Mouse (Mus musculus) myocyte (in vitro differentiated cells): Measurements from ENCODE around the gene Msh4. TPM values are rescaled to one million over a fixed set of nuclear protein-coding genes. Genes with fewer than 3 reads are reported as not detected.

Experiments
- H3K27me3 ChIP-seq: one replicate; pipeline ENCODE4 v1.6.1; 2011; ENCODE audit not compliant: control insufficient read depth, insufficient read depth, insufficient read length
- H3K36me3 ChIP-seq: one replicate; pipeline ENCODE4 v1.6.1; 2011; ENCODE audit not compliant: control insufficient read depth, insufficient read depth
- H3K4me2 ChIP-seq: one replicate; pipeline ENCODE4 v1.6.1; 2011; ENCODE audit warnings: low read depth, control low read depth
- H3K4me3 ChIP-seq: one replicate; pipeline ENCODE4 v1.5.1; 2011; ENCODE audit warnings: mild to moderate bottlenecking, control low read depth, moderate library complexity
- H3K79me2 ChIP-seq: one replicate; pipeline ENCODE4 v1.6.1; 2011; ENCODE audit not compliant: control insufficient read depth, insufficient read depth
- H3ac ChIP-seq: one replicate; pipeline ENCODE4 v1.6.1; 2011; ENCODE audit not compliant: control insufficient read depth, insufficient read length
- CEBPB ChIP-seq: IDR thresholded peaks from 2 replicates; pipeline ENCODE4 v1.6.1; 2011; ENCODE audit warnings: mild to moderate bottlenecking, moderate library complexity; ENCODE audit not compliant: poor library complexity, insufficient read depth, severe bottlenecking
- E2F4 ChIP-seq: IDR thresholded peaks from one replicate; pipeline ENCODE4 v1.6.1; 2011; ENCODE audit warnings: mild to moderate bottlenecking, control low read depth, moderate library complexity; ENCODE audit not compliant: insufficient read depth
- MAX ChIP-seq: IDR thresholded peaks from one replicate; pipeline ENCODE4 v1.6.1; 2011; ENCODE audit warnings: low read depth, mild to moderate bottlenecking, control low read depth
- MYOD1 ChIP-seq, 3 experiments: IDR thresholded peaks; one replicate each; pipeline ENCODE4 v1.6.1; 2011; ENCODE audit warnings: control low read depth in 2 of 3, low read depth in 2 of 3, mild to moderate bottlenecking in 2 of 3, moderate library complexity in 1 of 3; ENCODE audit not compliant: insufficient read length in 2 of 3, control insufficient read depth in 1 of 3
- MYOG ChIP-seq, 3 experiments: IDR thresholded peaks; one replicate each; pipeline ENCODE4 v1.6.1; 2011; ENCODE audit warnings: control low read depth in 2 of 3, low read depth in 2 of 3, mild to moderate bottlenecking in 2 of 3; ENCODE audit not compliant: insufficient read length in 2 of 3, control insufficient read depth in 1 of 3, insufficient read depth in 1 of 3
- POLR2A ChIP-seq: IDR thresholded peaks from one replicate; pipeline ENCODE4 v1.6.1; 2011; ENCODE audit warnings: low read depth, mild to moderate bottlenecking, control low read depth, moderate library complexity; ENCODE audit not compliant: insufficient read length
- POLR2AphosphoS2 ChIP-seq: IDR thresholded peaks from one replicate; pipeline ENCODE4 v1.6.1; 2011; ENCODE audit warnings: low read depth, control low read depth; ENCODE audit not compliant: insufficient read length
- REST ChIP-seq: IDR thresholded peaks from one replicate; pipeline ENCODE4 v1.6.1; 2011; ENCODE audit warnings: mild to moderate bottlenecking, control low read depth, moderate library complexity; ENCODE audit not compliant: insufficient read depth, insufficient read length
- SRF ChIP-seq: IDR thresholded peaks from one replicate; pipeline ENCODE4 v1.6.1; 2011; ENCODE audit warnings: low read depth; ENCODE audit not compliant: control insufficient read depth, insufficient read length
- TCF12 ChIP-seq: IDR thresholded peaks from one replicate; pipeline ENCODE4 v1.6.1; 2011; ENCODE audit warnings: mild to moderate bottlenecking, control low read depth; ENCODE audit not compliant: poor library complexity, insufficient read depth, severe bottlenecking
- TCF3 ChIP-seq: IDR thresholded peaks from one replicate; pipeline ENCODE4 v1.6.1; 2011; ENCODE audit warnings: low read depth, control low read depth; ENCODE audit not compliant: insufficient read length
- USF1 ChIP-seq: IDR thresholded peaks from one replicate; pipeline ENCODE4 v1.6.1; 2011; ENCODE audit warnings: low read depth, mild to moderate bottlenecking, control low read depth, moderate library complexity
- polyA plus RNA-seq: library from polyadenylated mRNA; unstranded; fragments of >200 nt; fragmentation: generic; extraction: Trizol; gene quantifications from one replicate; pipeline ENCODE4 v1.2.1, GENCODE M21; 2012; ENCODE audit warnings: missing spikeins

Gene Msh4
- polyA plus RNA-seq, 1 experiment, result 0.02 TPM

- Histone ChIP-seq H3K4me3 (no peak overlapping the region), H3K27me3 (no peaks in the 10 kb centered on the region)
Measured at GRCm38 (mm10) chr3:153844757-153845156, 61.2 kb downstream of the Msh4 start.

GRCm38 (mm10) chr3:153844030-153844429, 61.9 kb downstream of the Msh4 start, which contains the start of gene Asb17:
Gene Asb17, plus strand, starts transcription at chr3:153844209.
- no peak within 1 kb of the TSS for H3ac ChIP-seq
- no peaks in the 10 kb centered on the region for H3K27me3 ChIP-seq
- no peak within 1 kb of the TSS for H3K4me2 ChIP-seq
- no peaks in the 10 kb centered on the region for H3K79me2 ChIP-seq
- no peak within 1 kb of the TSS for H3K4me3 ChIP-seq
- H3K36me3 ChIP-seq, result no peaks in the 10 kb centered on the region
- TF ChIP-seq MAX (no peak), POLR2AphosphoS2 (no peak), E2F4 (no peak), USF1 (no peak), TCF12 (no peak), SRF (no peak)

More at GRCm38 (mm10) chr3:153844757-153845156, 61.2 kb downstream of the Msh4 start:
- no peaks in the 10 kb centered on the region for H3K79me2 ChIP-seq
- no peak overlapping the region for H3K4me2 ChIP-seq
- no peaks in the 10 kb centered on the region for H3K36me3 ChIP-seq
- TF ChIP-seq E2F4 (no peak), MAX (no peak), POLR2A (no peak), TCF3 (no peak), SRF (no peak), USF1 (no peak), TCF12 (no peak)
- H3ac ChIP-seq, result no peak overlapping the region

- Histone ChIP-seq H3K4me3 (no peak overlapping the region), H3K36me3 (no peaks in the 10 kb centered on the region), H3ac (no peak overlapping the region), H3K79me2 (no peaks in the 10 kb centered on the region), H3K4me2 (no peak overlapping the region), H3K27me3 (no peaks in the 10 kb centered on the region)
- TF ChIP-seq SRF, result no peak
- no peak for TF ChIP-seq TCF3
Measured at GRCm38 (mm10) chr3:153837593-153837992, 68.3 kb downstream of the Msh4 start.

GRCm38 (mm10) chr3:153836316-153836715, 69.6 kb downstream of the Msh4 start:
- H3K4me3 ChIP-seq, result no peak overlapping the region
- H3ac ChIP-seq, result no peak overlapping the region
- no peaks in the 10 kb centered on the region for H3K27me3 ChIP-seq
- H3K79me2 ChIP-seq, result no peaks in the 10 kb centered on the region
- no peak overlapping the region for H3K4me2 ChIP-seq
- no peaks in the 10 kb centered on the region for H3K36me3 ChIP-seq
- TF ChIP-seq E2F4 (no peak), MYOG (IDR thresholded peaks at IDR 0.05; ENCODE audit: control insufficient read depth in 1 of 3, insufficient read depth in 1 of 3, insufficient read length in 2 of 3, low read depth in 2 of 3) (no peak), POLR2A (no peak), POLR2AphosphoS2 (no peak), USF1 (no peak), MYOD1 (IDR thresholded peaks at IDR 0.05; ENCODE audit: control insufficient read depth in 1 of 3, insufficient read length in 2 of 3, low read depth in 2 of 3) (no peak), TCF3 (no peak), MAX (no peak), SRF (no peak), CEBPB (no peak), REST (no peak), TCF12 (no peak)

GRCm38 (mm10) chr3:153835455-153836086, 70.4 kb downstream of the Msh4 start:
- Histone ChIP-seq H3K27me3 (no peaks in the 10 kb centered on the region), H3ac (no peak overlapping the region), H3K79me2 (no peaks in the 10 kb centered on the region), H3K4me2 (no peak overlapping the region), H3K36me3 (no peaks in the 10 kb centered on the region), H3K4me3 (no peak overlapping the region)
- TF ChIP-seq REST (no peak), CEBPB (no peak), POLR2A (no peak), USF1 (no peak), MYOD1 (IDR thresholded peaks at IDR 0.05; ENCODE audit: control insufficient read depth in 1 of 3, insufficient read length in 2 of 3, low read depth in 2 of 3) (no peak), MYOG (IDR thresholded peaks at IDR 0.05; ENCODE audit: control insufficient read depth in 1 of 3, insufficient read depth in 1 of 3, insufficient read length in 2 of 3, low read depth in 2 of 3) (no peak), TCF3 (no peak), MAX (no peak), E2F4 (no peak), POLR2AphosphoS2 (no peak)
